Mouse (Mus musculus): ENCODE data around the gene Cort. TPM values are rescaled to one million over a fixed set of nuclear protein-coding genes. Genes with fewer than 3 reads are reported as not detected.
"Not testable (repeated sequence)": the region's sequence is repeated elsewhere in the genome, so short reads cannot be mapped to it uniquely, and the experiment has no call there.

Cort gene
- 0.41 and 0.99 TPM in 2 replicates for polyA plus RNA-seq (2014; fragmentation: Nextera tagmentation; extraction: Ambion mirVana)

GRCm38 (mm10) chr4:149126663-149127062, at the start of gene Cort:
Gene Cort (minus strand): TSS chr4:149126763.
- no peaks in the 10 kb centered on the region for H3K9me3 ChIP-seq (ENCODE audit: control insufficient read depth, low read length)
- WGBS: 89% methylated on average over 11 of the region's 11 CpGs
- H3K27me3 ChIP-seq (ENCODE audit: control insufficient read depth, insufficient read depth, low read length): no peaks in the 10 kb centered on the region
- DNase-seq (ENCODE audit: low spot score) (no peak), ATAC-seq (ENCODE audit: low FRiP score) (no peak)
- H3K4me1 ChIP-seq (replicated peaks; ENCODE audit: control insufficient read depth, insufficient read depth, low read length): no peaks in the 10 kb centered on the region
- no peak within 1 kb of the TSS for H3K4me2 ChIP-seq (replicated peaks)
- H3K9ac ChIP-seq: no peak within 1 kb of the TSS
- H3K27ac ChIP-seq: no peak within 1 kb of the TSS
- no peak within 1 kb of the TSS for H3K4me3 ChIP-seq (replicated peaks; ENCODE audit: low read length)
- peaks cover 15% of the 10 kb centered on the region for H3K36me3 ChIP-seq (replicated peaks; ENCODE audit: control insufficient read depth, insufficient read depth)

GRCm38 (mm10) chr4:149173661-149174060, 47.1 kb upstream of the Cort start:
- no peak overlapping the region for H3K27ac ChIP-seq
- H3K9me3 ChIP-seq (ENCODE audit: control insufficient read depth, low read length): no peaks in the 10 kb centered on the region
- DNase-seq (ENCODE audit: low spot score) (no peak), ATAC-seq (ENCODE audit: low FRiP score) (no peak)
- no peaks in the 10 kb centered on the region for H3K4me1 ChIP-seq (replicated peaks; ENCODE audit: control insufficient read depth, insufficient read depth, low read length)
- no peak overlapping the region for H3K4me2 ChIP-seq (replicated peaks)
- H3K36me3 ChIP-seq (replicated peaks; ENCODE audit: control insufficient read depth, insufficient read depth): peaks cover 38% of the 10 kb centered on the region
- H3K9ac ChIP-seq: no peak overlapping the region
- H3K4me3 ChIP-seq (replicated peaks; ENCODE audit: low read length): no peak overlapping the region
- no peaks in the 10 kb centered on the region for H3K27me3 ChIP-seq (ENCODE audit: control insufficient read depth, insufficient read depth, low read length)
- WGBS: 85% methylated on average over 6 of the region's 6 CpGs

DNA sequence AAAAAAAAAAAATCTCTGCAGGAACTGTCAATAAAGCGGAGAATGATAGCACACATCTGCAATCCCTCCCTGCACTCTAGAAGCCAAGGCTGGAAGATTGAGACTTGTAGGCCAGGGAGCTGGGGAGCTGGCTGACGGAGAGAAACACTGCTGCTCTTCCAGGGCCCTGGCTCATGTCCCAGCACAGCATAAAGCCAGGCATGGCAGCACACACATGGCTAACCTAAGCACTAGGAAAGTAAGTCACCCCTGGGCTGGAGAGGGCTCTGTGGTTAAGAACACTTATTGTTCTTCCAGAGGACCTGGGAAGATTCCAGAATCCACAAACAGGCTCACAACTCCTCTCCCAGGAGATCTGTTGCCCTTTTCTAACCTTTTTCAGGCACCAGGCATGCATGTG, 46.1 kb upstream of the Cort start:
- H3K4me3 ChIP-seq (replicated peaks; ENCODE audit: low read length): no peak overlapping the region
- WGBS: 54% methylated on average over 2 of the region's 2 CpGs
- ATAC-seq (ENCODE audit: low FRiP score) (no peak), DNase-seq (ENCODE audit: low spot score) (peak; percentile 34)
- H3K4me1 ChIP-seq (replicated peaks; ENCODE audit: control insufficient read depth, insufficient read depth, low read length): no peaks in the 10 kb centered on the region
- H3K4me2 ChIP-seq (replicated peaks): no peak overlapping the region
- H3K9ac ChIP-seq: no peak overlapping the region
- peaks cover 29% of the 10 kb centered on the region for H3K36me3 ChIP-seq (replicated peaks; ENCODE audit: control insufficient read depth, insufficient read depth)
- no peaks in the 10 kb centered on the region for H3K9me3 ChIP-seq (ENCODE audit: control insufficient read depth, low read length)
- H3K27me3 ChIP-seq (ENCODE audit: control insufficient read depth, insufficient read depth, low read length): no peaks in the 10 kb centered on the region
- peak overlapping the region; percentile 57; the same call in 1 of the 2 replicates for H3K27ac ChIP-seq

DNA sequence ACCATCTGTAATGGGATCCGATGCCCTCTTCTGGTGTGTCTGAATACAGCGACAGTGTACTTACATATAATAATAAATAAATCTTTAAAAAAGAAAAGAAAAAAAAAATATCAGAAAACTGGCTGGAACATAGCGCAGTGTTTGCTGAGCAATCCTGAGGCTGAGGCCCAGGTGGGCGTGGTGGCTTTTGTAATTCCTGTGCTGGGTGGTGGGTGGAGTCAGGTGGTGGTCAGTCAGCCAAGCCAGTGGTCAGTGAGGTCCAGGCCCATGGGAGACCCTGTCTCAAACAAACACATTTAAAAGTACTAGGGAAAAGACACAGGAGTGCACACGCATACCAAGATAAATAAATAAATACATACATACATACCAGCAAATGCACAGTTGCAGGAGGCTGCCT, 45.5 kb upstream of the Cort start:
- no peak overlapping the region for H3K4me3 ChIP-seq (replicated peaks; ENCODE audit: low read length)
- no peak overlapping the region for H3K4me2 ChIP-seq (replicated peaks)
- no peaks in the 10 kb centered on the region for H3K9me3 ChIP-seq (ENCODE audit: control insufficient read depth, low read length)
- H3K27me3 ChIP-seq (ENCODE audit: control insufficient read depth, insufficient read depth, low read length): no peaks in the 10 kb centered on the region
- no peak for ATAC-seq (ENCODE audit: low FRiP score)
- H3K9ac ChIP-seq: no peak overlapping the region
- H3K27ac ChIP-seq: peak overlapping the region; percentile 57
- no peaks in the 10 kb centered on the region for H3K4me1 ChIP-seq (replicated peaks; ENCODE audit: control insufficient read depth, insufficient read depth, low read length)
- no peak for DNase-seq (ENCODE audit: low spot score)
- WGBS: 95% methylated on average over 5 of the region's 5 CpGs
- H3K36me3 ChIP-seq (replicated peaks; ENCODE audit: control insufficient read depth, insufficient read depth): peaks cover 24% of the 10 kb centered on the region

DNA sequence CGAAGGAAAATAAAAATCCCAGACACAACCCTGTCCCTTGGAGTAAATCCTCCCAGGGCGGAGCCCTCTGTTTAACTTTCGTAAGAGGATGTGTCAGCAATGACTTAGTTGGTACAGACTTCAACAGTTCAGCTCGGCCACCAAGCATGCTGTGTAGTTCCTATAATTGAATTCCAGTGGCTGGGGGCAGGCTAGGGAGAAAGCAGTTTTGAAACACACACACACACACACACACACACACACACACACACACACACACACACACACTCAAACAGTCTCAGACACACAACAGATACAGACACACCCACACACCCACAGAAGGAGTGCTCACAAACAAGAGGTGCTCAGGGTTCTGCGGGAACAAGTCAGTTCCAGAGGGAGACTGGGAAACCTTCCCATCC, 45.0 kb upstream of the Cort start:
- H3K4me1 ChIP-seq (replicated peaks; ENCODE audit: control insufficient read depth, insufficient read depth, low read length): no peaks in the 10 kb centered on the region
- peaks cover 20% of the 10 kb centered on the region for H3K36me3 ChIP-seq (replicated peaks; ENCODE audit: control insufficient read depth, insufficient read depth)
- ATAC-seq (ENCODE audit: low FRiP score) (no peak), DNase-seq (ENCODE audit: low spot score) (no peak)
- H3K27me3 ChIP-seq (ENCODE audit: control insufficient read depth, insufficient read depth, low read length): no peaks in the 10 kb centered on the region
- no peak overlapping the region for H3K4me2 ChIP-seq (replicated peaks)
- 77% methylated on average over 5 of the region's 5 CpGs for WGBS
- H3K9ac ChIP-seq: no peak overlapping the region
- H3K4me3 ChIP-seq (replicated peaks; ENCODE audit: low read length): no peak overlapping the region
- no peaks in the 10 kb centered on the region for H3K9me3 ChIP-seq (ENCODE audit: control insufficient read depth, low read length)
- H3K27ac ChIP-seq: no peak overlapping the region

- ATAC-seq (ENCODE audit: low FRiP score): no peak
- Histone ChIP-seq H3K4me2 (replicated peaks) (no peak overlapping the region), H3K36me3 (replicated peaks; ENCODE audit: control insufficient read depth, insufficient read depth) (peaks cover 11% of the 10 kb centered on the region; the same call in 1 of the 2 replicates), H3K4me3 (replicated peaks; ENCODE audit: low read length) (no peak overlapping the region), H3K9me3 (ENCODE audit: control insufficient read depth, low read length) (no peaks in the 10 kb centered on the region), H3K27ac (no peak overlapping the region; the same call in 1 of the 2 replicates), H3K9ac (no peak overlapping the region), H3K27me3 (ENCODE audit: control insufficient read depth, insufficient read depth, low read length) (no peaks in the 10 kb centered on the region), H3K4me1 (replicated peaks; ENCODE audit: control insufficient read depth, insufficient read depth, low read length) (peaks cover 4% of the 10 kb centered on the region)
- DNase-seq (ENCODE audit: low spot score): no peak
- 73% methylated on average over 7 of the region's 7 CpGs for WGBS
Observed at GRCm38 (mm10) chr4:149170394-149170931, 43.9 kb upstream of the Cort start.

DNA sequence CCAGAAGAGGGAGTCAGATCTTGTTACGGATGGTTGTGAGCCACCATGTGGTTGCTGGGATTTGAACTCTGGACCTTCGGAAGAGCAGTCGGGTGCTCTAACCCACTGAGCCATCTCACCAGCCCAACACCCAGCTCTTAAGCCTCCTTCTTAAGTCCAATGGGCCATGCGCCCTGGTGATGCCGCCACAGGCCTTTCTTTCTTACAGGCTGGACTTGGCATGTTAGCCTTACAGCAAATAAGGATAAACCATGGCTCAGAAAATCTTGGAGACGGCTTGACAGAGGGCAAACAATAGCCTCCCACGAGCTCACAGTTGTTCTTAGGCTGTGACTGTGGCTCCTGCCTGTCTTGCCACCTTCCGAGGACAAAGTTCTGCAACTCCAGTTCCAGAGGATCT, 43.4 kb upstream of the Cort start:
- WGBS: 75% methylated on average over 7 of the region's 8 CpGs

GRCm38 (mm10) chr4:149168016-149168415, 41.5 kb upstream of the Cort start:
- Histone ChIP-seq H3K9ac (no peak overlapping the region), H3K4me2 (replicated peaks) (peak overlapping the region; percentile 87; the same call in 1 of the 2 replicates), H3K27me3 (ENCODE audit: control insufficient read depth, insufficient read depth, low read length) (no peaks in the 10 kb centered on the region), H3K27ac (no peak overlapping the region), H3K36me3 (replicated peaks; ENCODE audit: control insufficient read depth, insufficient read depth) (peaks cover 27% of the 10 kb centered on the region), H3K4me3 (replicated peaks; ENCODE audit: low read length) (0 out of 2 replicates have a peak overlapping the region, but pooled peaks have one; percentile 73), H3K4me1 (replicated peaks; ENCODE audit: control insufficient read depth, insufficient read depth, low read length) (peaks cover 10% of the 10 kb centered on the region), H3K9me3 (ENCODE audit: control insufficient read depth, low read length) (no peaks in the 10 kb centered on the region)
- ATAC-seq (ENCODE audit: low FRiP score) (no peak), DNase-seq (ENCODE audit: low spot score) (no peak)
- 71% methylated on average over 2 of the region's 2 CpGs for WGBS

More for the DNA sequence above, 43.4 kb upstream of the Cort start:
- H3K27me3 ChIP-seq (ENCODE audit: control insufficient read depth, insufficient read depth, low read length); H3K9me3 ChIP-seq (ENCODE audit: control insufficient read depth, low read length); DNase-seq (ENCODE audit: low spot score); H3K4me1 ChIP-seq (replicated peaks; ENCODE audit: control insufficient read depth, insufficient read depth, low read length); ATAC-seq (ENCODE audit: low FRiP score); H3K4me3 ChIP-seq (replicated peaks; ENCODE audit: low read length); H3K9ac ChIP-seq; H3K4me2 ChIP-seq (replicated peaks); H3K27ac ChIP-seq: not testable (repeated sequence)
- peaks cover 11% of the 10 kb centered on the region; the same call in 1 of the 2 replicates for H3K36me3 ChIP-seq (replicated peaks; ENCODE audit: control insufficient read depth, insufficient read depth)

GRCm38 (mm10) chr4:149166957-149167611, 40.5 kb upstream of the Cort start:
- peaks cover 10% of the 10 kb centered on the region for H3K4me1 ChIP-seq (replicated peaks; ENCODE audit: control insufficient read depth, insufficient read depth, low read length)
- WGBS: 3% methylated on average over 27 of the region's 27 CpGs
- peak overlapping the region; percentile 39; the same call in 1 of the 2 replicates for H3K27ac ChIP-seq
- peak overlapping the region; percentile 61 for H3K9ac ChIP-seq
- peaks cover 34% of the 10 kb centered on the region for H3K36me3 ChIP-seq (replicated peaks; ENCODE audit: control insufficient read depth, insufficient read depth)
- peak overlapping the region; percentile 87 for H3K4me2 ChIP-seq (replicated peaks)
- H3K4me3 ChIP-seq (replicated peaks; ENCODE audit: low read length): peak overlapping the region; percentile 73
- H3K27me3 ChIP-seq (ENCODE audit: control insufficient read depth, insufficient read depth, low read length): no peaks in the 10 kb centered on the region
- no peaks in the 10 kb centered on the region for H3K9me3 ChIP-seq (ENCODE audit: control insufficient read depth, low read length)
- DNase-seq (ENCODE audit: low spot score) (peak; percentile 34), ATAC-seq (ENCODE audit: low FRiP score) (peak; percentile 67)

Measured in hindbrain, embryonic 14.5 days (tissue).